Mouse (Mus musculus) ES-E14 (cell line): ENCODE measurements around the gene Krtap5-4. TPM values are rescaled to one million over a fixed set of nuclear protein-coding genes. Genes with fewer than 3 reads are reported as not detected.
"Not testable (repeated sequence)": the region's sequence is repeated elsewhere in the genome, so short reads cannot be mapped to it uniquely, and the experiment has no call there.

Experiments used
- DNase-seq: peaks from one replicate; pipeline ENCODE4 v3.0.0-alpha.2; 2013; ENCODE audit warnings: low read depth, low spot score
- H3K27ac ChIP-seq: 2 replicates; pipeline ENCODE4 v1.5.1; 2012; ENCODE audit warnings: low read depth, mild to moderate bottlenecking, low read length, moderate library complexity, mixed read lengths; ENCODE audit not compliant: poor library complexity, insufficient read depth, severe bottlenecking
- H3K36me3 ChIP-seq: 2 replicates; pipeline ENCODE4 v1.6.1; 2012; ENCODE audit warnings: mild to moderate bottlenecking, low read length, moderate library complexity, mixed read lengths; ENCODE audit not compliant: control insufficient read depth, poor library complexity, insufficient read depth, severe bottlenecking
- H3K4me1 ChIP-seq, 2 experiments: fragments of 150-350 bp in 1 of 2; sonication (generic) in 1 of 2; 2 replicates each; pipeline ENCODE4 v1.6.1; 2012; ENCODE audit warnings: low read length in 2 of 2, mild to moderate bottlenecking in 1 of 2, mixed read lengths in 1 of 2; ENCODE audit not compliant: control insufficient read depth in 2 of 2, insufficient read depth in 2 of 2, poor library complexity in 1 of 2
- H3K4me3 ChIP-seq, 2 experiments: fragments of 150-350 bp in 1 of 2; sonication (generic) in 1 of 2; 2 replicates each; pipeline ENCODE4 v1.5.1; 2012; ENCODE audit warnings: low read length in 2 of 2, low read depth in 1 of 2, mild to moderate bottlenecking in 1 of 2, mixed read lengths in 1 of 2; ENCODE audit not compliant: insufficient read depth in 1 of 2, poor library complexity in 1 of 2, severe bottlenecking in 1 of 2
- H3K9ac ChIP-seq: 2 replicates; pipeline ENCODE4 v1.6.1; 2012; ENCODE audit warnings: low read depth, mild to moderate bottlenecking, low read length, mixed read lengths; ENCODE audit not compliant: poor library complexity, insufficient read depth, severe bottlenecking
- H3K9me3 ChIP-seq: fragments of 150-350 bp; sonication (generic); 2 replicates; pipeline ENCODE4 v1.6.1; 2012; ENCODE audit warnings: low read depth, mild to moderate bottlenecking, low read length; ENCODE audit not compliant: control insufficient read depth, insufficient read depth
- CHD2 ChIP-seq: IDR thresholded peaks from 2 replicates; pipeline ENCODE4 v1.6.1; 2014; ENCODE audit warnings: mild to moderate bottlenecking, low read depth, low read length, inconsistent platforms
- HCFC1 ChIP-seq: IDR thresholded peaks from 2 replicates; pipeline ENCODE4 v1.6.1; 2012; ENCODE audit warnings: low read length, inconsistent platforms, borderline replicate concordance; ENCODE audit not compliant: insufficient read depth
- MAFK ChIP-seq: IDR thresholded peaks from 2 replicates; pipeline ENCODE4 v1.6.1; 2014; ENCODE audit warnings: mild to moderate bottlenecking, low read depth, low read length, inconsistent platforms; ENCODE audit not compliant: insufficient read depth
- ZC3H11A ChIP-seq: IDR thresholded peaks from 2 replicates; pipeline ENCODE4 v1.6.1; 2012; ENCODE audit warnings: low read depth, mild to moderate bottlenecking, inconsistent platforms, low read length, borderline replicate concordance
- ZNF384 ChIP-seq: IDR thresholded peaks from 2 replicates; pipeline ENCODE4 v1.6.1; 2012; ENCODE audit warnings: low read depth, low read length, inconsistent platforms
- in situ Hi-C, 2 experiments: fragments of 600-800 bp; cut with MboI; formaldehyde crosslinking; loops; one replicate each; pipeline ENCODE4 v1.15.1; 2025; ENCODE audit warnings: low sequenced_read_pairs in 2 of 2, inconsistent platforms in 1 of 2; ENCODE audit not compliant: unreplicated experiment in 2 of 2
- total RNA-seq: library from RNA; depleted of rRNA; stranded (reverse); fragments of 300-350 nt; gene quantifications from 2 replicates; pipeline ENCODE4 v1.2.3, GENCODE M21; 2012

Krtap5-4 gene
- total RNA-seq, 1 experiment: not detected

GRCm38 (mm10) chr7:142316558-142316957 is 13.2 kb downstream of the Krtap5-4 start:
- TF ChIP-seq ZNF384 (no peak), ZC3H11A (peak; percentile 66)
- Histone ChIP-seq H3K27ac (no peak overlapping the region), H3K36me3 (no peaks in the 10 kb centered on the region), H3K9ac (no peak overlapping the region), H3K4me3 (no peak overlapping the region), H3K9me3 (no peaks in the 10 kb centered on the region), H3K4me1 (no peaks in the 10 kb centered on the region)
- peak; percentile 29 for DNase-seq
- in situ Hi-C loops: loop anchor here in 1 of 2 experiments (5.0 kb wide), 1 partner anchor 361 kb away; no protein-coding TSS in a partner anchor

- H3K9ac ChIP-seq: no peak overlapping the region
- TF ChIP-seq CHD2 (no peak), ZNF384 (no peak), ZC3H11A (no peak), MAFK (no peak), HCFC1 (no peak)
- in situ Hi-C loops: loop anchor here in 1 of 2 experiments (5.0 kb wide), 1 partner anchor 360 kb away; no protein-coding TSS in a partner anchor
- H3K27ac ChIP-seq: no peak overlapping the region
- DNase-seq: no peak
- H3K36me3 ChIP-seq: no peaks in the 10 kb centered on the region
- H3K9me3 ChIP-seq: no peaks in the 10 kb centered on the region
- no peak overlapping the region for H3K4me3 ChIP-seq
- H3K4me1 ChIP-seq: no peaks in the 10 kb centered on the region
These were observed 13.9 kb downstream of the Krtap5-4 start for GRCm38 (mm10) chr7:142317216-142317615.

GRCm38 (mm10) chr7:142319124-142319523 is 15.8 kb downstream of the Krtap5-4 start:
- in situ Hi-C loops: loop anchor here in 1 of 2 experiments (5.0 kb wide), 1 partner anchor 358 kb away; no protein-coding TSS in a partner anchor
- Histone ChIP-seq H3K27ac (no peak overlapping the region), H3K36me3 (no peaks in the 10 kb centered on the region), H3K9me3 (no peaks in the 10 kb centered on the region), H3K9ac (no peak overlapping the region), H3K4me3 (no peak overlapping the region), H3K4me1 (no peaks in the 10 kb centered on the region)
- no peak for DNase-seq
- TF ChIP-seq ZNF384: no peak
- TF ChIP-seq MAFK: no peak
- no peak for TF ChIP-seq ZC3H11A
- TF ChIP-seq CHD2: no peak
- no peak for TF ChIP-seq HCFC1

- Histone ChIP-seq H3K4me1 (no peaks in the 10 kb centered on the region), H3K27ac (no peak overlapping the region), H3K4me3 (no peak overlapping the region), H3K9ac (no peak overlapping the region), H3K36me3 (no peaks in the 10 kb centered on the region), H3K9me3 (no peaks in the 10 kb centered on the region)
- no peak for TF ChIP-seq ZC3H11A
- TF ChIP-seq HCFC1: no peak
- TF ChIP-seq ZNF384: no peak
- TF ChIP-seq CHD2: no peak
- no peak for TF ChIP-seq MAFK
- no peak for DNase-seq
- in situ Hi-C loops: no loop called here
These were observed 17.6 kb downstream of the Krtap5-4 start for GRCm38 (mm10) chr7:142320906-142321305.

- H3K36me3 ChIP-seq, in situ Hi-C loops, H3K9me3 ChIP-seq, H3K9ac ChIP-seq, H3K4me3 ChIP-seq, DNase-seq, H3K27ac ChIP-seq, H3K4me1 ChIP-seq: not testable (repeated sequence)
These were observed 18.4 kb downstream of the Krtap5-4 start for GRCm38 (mm10) chr7:142321637-142322306.
